Mouse (Mus musculus) heart, adult 9 months (tissue): ENCODE measurements at regions not wholly inside any gene's neighbourhood (a gene's known extent, or its start where the extent isn't known, plus 50 kb on each side); places are given as distances from the start of the nearest gene placed in this dataset.

ENCODE experiments used
- DNase-seq, 2 experiments: peaks; one replicate each; pipeline ENCODE4 v3.0.0; 2022; ENCODE audit warnings: low spot score in 2 of 2

DNA sequence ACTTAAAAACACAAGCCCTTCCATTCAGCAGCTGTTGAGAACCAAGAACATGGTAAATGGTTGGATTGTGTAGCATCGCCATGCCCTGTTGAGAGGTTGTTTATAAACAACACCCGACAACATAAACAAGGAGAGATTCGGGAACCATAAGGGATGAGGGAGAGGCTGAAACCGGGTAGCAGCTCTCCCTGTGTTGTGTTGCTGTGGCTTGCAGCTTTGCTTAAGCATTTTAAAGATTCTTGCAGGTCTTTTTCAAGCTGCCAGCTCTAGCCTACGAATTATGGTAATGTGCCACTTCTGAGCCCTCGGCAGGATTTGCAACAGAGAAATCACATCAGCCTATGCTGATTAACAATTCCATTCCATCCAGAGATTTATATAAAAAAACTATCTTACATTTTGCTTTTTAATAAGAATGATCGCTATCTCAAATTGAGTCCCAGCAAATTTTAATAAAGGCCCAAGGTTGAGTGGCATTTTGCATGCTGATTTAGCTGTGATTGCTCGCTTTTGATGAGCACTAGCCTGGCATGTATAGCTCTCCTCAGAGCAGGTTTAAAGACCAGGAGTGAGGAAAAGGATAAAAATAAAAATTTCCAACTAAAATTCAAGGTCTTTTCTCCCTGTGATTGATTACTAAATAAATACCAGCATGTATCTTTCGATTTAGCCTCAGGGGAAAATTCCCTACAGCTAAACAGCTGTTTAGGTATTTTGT is 445.7 kb upstream of the 4930412O13Rik start:
- no peak for DNase-seq

DNA sequence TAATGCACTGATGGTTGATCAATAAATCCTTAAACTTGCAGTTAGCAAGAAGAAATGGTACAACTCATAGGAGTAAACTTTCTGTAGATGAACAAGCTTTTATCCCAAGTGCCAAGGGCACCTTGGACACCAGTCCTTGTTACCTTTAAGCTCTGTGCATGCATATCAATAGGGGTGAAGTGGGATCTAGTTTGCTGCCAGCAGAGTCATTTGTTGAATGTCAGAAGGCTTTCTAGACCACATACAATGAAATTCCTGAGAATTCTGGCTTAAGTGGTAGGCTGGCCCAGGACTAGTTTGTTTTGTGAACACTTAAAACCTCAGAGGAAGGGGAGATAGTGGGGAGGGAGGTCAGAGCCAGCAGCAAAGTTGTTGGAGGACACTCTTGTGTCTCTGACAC is 437.9 kb upstream of the 4930412O13Rik start:
- DNase-seq, result no peak

DNA sequence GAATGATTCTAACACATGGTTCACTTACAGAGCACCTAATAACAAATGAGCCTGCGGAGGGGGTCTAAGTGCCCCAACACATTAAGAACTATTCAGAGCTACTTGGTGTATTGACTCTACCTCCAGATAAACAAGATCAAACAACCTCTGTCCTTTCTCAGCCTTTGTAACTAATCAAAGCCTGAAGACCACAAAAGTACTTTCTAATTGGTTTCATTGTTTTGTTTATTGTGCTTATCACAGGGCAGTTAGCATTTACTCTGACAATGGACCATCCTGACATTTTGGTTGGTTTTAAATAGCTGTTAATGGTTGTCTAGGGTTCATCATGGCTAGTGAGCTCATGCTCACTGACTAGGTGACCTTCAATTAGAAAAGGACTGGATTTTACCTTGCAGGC is 435.2 kb upstream of the 4930412O13Rik start:
- DNase-seq, result no peak

DNA sequence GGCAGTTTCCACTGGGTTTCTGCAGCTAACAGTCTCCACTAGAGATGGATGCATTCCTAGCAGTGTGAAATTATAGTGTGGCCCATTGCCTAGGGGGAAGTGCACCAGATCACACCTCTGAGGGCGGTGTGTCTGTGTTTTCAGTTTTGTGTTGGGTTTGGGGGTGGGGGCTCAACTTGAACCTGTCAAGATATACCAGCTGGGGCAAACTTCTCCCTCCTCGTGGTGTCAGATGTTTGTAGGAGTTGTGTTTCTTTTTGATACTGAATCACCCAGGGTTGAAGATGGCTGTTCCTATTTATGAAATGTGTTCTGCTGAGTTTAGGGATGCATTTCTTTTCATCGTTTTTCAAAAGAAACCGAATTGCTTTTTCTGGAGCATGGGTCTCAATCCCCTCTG is 416.6 kb upstream of the 4930412O13Rik start:
- no peak for DNase-seq

DNA sequence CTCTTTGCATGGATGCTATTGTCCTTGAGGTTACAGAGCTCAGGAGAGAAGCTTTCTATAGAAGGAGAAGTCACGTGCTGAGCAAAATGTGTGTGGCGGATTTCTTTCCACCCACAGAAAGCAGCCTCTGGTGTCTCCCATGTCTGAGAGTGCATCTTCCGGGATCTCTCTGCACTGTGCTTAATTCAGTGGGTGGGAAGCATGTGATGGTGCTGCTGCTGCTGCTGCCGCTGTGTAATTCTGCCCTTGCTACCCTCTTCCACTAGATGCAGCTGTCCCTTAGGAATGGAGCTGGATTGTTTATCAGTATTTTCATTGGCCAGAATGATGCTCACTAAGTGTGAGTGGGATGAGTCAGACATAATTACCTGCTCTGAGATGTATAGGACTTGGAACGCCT is 416.2 kb upstream of the 4930412O13Rik start:
- DNase-seq, result no peak

DNA sequence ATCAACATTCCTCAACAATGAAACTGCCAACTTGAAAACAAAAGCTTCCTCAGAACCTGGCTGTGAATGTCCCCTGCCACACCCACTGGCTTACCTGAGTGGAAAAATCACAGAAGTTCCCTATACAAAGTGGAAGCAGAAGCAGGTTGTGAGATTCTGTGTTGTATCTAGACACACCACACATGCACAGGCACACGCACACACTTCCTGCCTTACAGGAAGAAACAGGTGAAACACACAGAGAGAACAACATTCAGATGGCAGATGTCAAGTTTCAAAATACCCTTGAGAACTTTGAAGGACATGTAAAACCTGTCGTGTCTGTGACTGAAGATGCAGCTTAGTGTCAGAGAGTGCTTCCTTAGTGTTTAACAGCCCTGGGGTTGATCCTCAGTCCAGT is 413.5 kb upstream of the 4930412O13Rik start:
- no peak for DNase-seq

DNA sequence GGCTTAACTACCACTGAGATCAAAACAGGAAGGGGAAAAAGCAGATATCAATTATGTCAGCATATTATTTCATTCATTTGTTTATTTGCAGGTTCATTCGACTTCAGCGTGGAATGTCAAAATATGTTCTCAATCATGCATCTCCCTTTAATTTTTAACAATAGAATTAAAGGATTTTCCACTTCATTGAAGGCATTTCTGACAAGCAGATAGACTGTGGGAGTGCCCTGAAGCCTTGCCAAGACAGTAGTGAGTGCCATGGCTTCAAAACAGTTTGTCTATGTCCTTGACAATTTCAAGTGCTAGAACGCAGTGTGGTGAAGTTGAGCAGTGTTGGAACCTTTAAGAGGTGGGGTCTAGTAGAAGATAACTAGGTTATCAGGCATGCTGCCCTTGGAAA is 412.4 kb upstream of the 4930412O13Rik start:
- DNase-seq, result no peak

DNA sequence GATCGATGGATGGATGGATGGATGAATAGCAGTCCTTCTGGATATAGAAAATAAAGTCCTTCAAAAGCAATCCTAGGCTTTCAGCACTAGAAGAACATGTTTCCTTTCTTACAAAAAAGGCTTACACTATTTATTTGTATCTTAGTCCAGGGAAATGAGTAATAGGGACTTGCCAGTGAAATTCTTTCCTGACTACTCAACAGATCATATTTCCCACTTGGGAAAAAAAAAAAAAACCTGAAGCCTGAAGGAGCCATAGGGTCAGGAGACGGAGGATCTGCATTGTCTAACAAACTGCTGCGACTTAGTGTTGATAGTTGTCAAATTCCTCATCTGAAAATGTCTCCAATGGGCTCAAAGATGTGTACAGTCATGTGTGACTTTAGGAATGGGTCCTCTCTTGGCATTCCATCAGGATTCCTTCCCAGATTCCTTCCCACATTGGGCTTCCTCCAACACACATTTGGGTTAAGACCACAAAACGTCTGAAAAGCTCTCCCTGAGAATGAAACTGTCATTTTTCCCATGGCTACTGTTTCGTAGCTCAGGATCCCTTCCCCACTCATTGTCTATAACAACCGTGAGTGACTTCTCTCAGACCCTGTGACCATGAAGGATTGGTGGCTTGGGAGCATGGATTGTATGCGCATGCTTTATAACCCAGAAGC is 399.2 kb upstream of the 4930412O13Rik start:
- no peak for DNase-seq

DNA sequence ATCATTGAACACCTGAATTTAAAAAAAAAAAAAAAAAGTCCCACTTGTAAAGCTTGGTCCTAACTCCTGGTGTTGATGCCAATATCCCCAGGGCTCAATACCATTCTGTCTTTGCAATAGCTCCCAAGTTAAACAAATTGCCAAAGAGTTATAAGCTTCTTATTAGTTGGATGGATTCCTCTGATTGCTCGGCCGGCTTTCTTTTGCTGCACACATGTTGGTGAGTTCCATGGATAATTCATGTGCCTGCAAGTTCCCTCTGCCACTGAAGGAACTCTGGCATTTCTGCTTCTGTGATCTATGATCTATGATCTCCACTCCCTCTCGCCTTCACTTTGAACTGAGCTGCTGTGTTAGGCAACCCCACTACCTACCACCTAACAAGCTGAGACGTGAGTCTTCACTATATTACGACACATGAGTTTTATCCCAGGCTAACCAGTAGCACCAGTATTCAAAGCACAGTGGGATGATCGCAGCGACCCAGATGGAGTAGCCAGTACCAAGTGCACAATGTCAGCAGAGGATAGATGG is 393.6 kb upstream of the 4930412O13Rik start:
- no peak for DNase-seq

DNA sequence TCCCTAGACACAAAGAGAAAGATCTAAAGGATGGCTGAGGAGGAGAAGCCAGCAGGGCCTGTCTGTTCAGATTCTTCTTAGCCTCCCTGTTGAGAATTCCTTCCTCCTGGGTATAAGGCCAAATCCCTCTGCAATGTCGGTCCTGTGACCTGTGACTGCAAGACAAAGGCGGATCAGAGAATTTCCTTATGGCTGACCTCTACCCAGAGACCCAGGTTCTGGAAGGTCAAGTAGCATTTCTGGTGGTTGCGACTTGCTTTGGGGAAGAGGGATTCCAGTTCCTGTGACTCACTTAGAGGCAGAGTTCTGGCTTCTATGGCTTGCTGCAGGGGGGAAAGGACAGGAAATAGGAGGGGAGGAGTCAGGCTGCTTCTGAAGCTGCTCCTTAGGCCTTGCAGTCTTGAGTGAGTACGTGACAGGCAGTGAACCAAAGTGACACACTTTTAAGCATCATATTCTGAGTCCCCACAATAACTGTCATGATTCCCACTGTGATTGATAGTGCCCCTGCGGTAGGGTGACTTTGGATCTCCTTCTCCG is 387.4 kb upstream of the 4930412O13Rik start:
- no peak for DNase-seq

DNA sequence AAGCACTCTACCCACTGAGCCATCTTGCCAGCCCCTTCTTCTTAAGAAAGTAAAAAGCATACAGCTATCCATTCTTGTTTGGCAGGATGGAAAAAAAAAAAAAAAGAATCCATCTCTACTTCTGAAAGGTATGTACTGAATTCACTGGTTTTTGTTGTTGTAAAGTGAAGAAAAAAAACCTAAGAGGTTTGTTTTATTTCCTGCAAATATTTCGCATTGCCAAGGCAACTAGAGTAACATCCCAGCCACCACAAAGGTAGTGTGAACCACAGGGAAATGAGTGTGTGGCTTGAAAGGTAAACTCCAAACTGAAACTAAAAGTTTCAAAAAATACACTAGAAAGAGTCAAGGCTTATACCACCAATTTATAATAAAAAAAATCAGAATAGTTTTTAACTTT is 361.0 kb upstream of the 4930412O13Rik start:
- DNase-seq, result no peak

DNA sequence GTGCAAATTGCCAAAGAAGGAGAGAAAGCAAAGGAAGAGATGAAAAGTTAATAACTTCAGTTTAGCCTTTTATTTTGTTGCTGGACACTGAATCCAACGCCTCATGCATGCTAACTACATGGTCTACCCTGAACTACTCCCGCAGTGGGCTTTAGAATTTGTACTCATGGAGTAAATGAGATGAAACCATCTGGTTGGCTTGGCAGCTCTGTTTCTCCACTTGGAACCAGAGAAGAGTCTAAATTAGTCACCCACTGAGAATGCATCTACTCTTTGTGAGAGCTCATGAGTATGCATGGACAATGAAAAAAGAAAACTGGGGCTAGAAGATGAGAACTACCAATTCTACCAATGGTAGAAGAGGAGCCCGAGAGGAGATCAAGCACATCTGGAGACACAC is 355.1 kb upstream of the 4930412O13Rik start:
- no peak for DNase-seq

DNA sequence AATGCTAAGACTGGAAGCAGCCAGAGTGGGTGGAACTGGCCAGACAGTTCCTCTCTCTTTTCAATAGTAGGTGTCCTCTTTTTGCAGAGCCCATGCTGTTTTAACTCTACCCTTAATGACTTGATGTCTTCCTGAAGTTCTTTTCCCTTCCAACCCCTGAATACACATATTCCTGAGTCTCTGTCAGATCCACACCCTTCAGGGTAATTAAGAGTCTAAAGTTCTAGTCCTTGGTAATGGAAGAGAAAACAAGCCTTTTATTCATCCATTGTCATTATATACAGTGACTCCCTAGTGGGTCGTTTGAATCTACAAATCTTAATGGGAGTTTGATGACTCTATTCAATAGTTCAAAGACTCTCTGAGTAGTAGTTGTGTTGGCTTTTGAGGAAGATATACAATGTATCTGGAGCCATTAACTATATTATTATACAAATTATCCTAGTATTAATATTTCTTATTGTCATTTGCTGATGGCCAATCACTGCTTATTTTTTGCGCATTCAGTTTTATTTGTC is 345.9 kb upstream of the 4930412O13Rik start:
- no peak for DNase-seq

DNA sequence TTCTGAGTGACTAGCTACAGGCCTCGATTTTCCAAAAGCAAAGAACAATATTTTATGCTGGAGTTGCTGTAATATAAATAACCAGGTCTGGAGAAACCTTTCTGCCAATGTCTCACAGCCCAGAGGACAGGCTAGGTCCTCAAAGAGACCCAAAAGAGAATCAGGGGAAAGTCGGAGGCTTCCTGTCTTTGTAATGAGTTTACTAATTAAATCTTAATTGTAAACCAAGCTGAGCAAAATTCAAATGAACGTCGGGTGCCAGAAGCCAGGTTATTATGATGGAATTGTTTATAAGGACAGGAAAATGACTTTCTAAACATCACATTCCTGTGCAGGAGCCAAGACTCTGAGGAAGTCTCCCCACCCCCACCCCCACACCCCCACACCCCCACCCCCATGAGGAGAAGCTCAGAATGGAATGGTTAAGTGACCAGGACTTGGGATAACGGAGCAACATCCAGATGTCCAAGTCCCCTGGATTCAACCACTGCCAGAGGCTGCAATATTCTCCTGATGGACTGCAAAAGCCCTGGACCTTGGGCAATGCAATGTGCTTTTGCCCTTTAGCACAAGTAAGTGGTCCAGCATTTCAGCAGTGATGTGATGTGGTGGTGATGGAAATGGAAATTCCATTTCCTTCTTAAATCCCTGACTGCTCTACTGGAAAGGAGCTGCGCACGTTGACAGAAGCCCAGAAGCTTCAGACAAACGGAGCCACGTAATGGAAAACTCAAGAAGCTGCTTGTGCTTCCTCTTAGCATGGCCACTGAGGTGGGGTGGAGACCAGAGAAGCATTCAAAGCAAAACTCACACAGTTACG is 333.1 kb upstream of the 4930412O13Rik start:
- DNase-seq, result peak; percentile 39 to 62

DNA sequence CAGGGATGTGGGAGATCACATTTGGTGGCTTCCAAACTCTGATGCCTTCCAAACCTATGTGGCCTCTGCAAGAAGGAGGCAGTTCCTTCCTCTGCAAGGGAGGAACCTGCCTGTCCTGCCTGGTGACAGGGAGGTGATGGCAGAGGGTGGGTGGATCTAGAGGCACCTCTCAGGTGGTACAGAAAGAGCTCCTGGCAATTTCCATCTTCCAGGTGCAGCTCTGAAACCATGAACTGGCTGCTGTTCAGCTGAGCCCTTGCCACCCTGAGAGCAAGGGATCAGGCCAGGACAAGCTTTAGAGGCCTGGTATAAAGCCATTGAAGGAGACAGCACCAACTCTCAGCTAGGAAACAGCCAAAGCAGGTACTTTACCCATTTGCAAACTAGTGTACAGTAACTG is 327.7 kb upstream of the 4930412O13Rik start:
- no peak for DNase-seq

DNA sequence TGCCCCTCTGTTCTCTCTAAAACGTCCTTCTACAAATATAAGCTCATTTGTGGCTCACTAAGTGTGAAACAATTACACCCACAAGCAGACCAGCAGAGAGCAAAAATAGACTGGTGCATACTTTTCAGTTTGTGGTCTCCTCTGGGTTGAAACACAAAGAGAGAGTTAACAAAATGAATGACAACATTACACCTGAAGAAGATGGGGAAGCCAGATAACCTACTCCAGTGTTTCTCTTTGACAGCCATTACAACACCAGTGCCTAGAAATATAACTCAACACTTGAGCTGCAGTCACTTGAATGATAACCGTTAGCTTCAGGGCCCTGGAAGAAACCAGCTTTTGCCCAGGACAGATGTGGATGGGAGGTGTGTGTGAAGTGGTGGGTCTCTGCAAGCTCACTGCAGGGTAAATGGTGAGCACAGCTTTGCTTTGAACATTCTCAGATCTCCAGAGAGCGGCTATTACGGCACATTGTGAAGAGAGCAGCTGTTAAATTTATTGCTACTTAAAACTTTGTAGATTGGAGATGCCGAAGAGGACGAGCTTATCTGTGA is 316.5 kb upstream of the 4930412O13Rik start:
- no peak for DNase-seq

DNA sequence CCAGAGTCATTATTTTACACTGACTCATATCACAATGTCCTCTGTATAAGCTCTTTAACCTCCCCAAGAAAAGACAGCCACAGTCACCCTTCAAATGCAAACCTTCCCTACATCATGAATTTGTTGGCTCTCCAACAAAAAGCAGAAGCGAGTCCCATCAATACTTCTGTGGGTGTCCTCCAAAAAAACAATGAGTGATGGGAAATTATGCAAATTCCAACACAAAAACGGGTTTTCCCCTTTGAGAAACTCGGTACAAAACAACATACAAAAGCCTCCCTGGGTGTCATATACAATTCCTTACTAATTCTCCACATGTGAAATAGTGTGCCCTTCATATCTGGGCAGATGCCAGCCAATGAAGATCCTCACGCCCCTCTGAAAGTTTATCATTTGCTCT is 311.8 kb upstream of the 4930412O13Rik start:
- no peak for DNase-seq

DNA sequence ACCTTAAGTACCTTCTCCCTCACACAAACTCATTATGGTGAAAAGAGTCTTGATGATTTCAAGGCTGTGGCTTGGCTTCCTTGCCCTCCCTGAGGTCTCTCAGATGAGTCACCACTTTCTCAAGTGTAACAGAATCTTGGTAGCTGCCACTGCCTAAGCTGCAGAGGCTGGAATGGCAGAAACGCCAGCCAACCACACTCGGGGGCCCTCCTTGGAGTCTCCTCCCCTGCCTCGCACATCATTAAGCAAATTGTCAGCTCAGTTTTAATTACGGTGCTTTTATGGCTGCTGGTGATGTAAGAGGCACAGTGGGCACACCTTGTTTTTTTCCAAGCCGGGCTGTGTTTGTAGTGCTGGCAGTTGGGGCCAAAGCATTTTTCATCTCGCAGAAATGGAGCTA is 306.9 kb upstream of the 4930412O13Rik start:
- DNase-seq, result no peak

DNA sequence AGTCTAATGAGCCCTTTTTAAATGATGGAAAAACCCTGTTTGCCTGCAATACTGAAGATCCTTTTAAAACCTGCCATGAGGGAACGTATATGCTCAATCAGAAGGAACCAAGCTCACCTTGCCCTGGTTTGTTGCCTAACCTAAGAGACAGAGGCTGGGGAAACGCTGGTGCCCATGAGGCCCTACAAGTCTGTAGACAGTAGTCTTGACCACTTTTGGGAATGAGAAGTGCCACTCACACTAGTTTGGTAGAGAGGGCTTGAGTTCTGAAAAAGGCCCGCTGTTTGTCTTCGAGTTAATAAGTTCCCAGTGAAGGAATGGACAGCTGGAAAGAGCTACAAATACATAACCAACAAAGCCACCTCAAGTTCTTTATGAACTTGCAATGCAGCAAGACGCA is 306.4 kb upstream of the 4930412O13Rik start:
- DNase-seq, result no peak

DNA sequence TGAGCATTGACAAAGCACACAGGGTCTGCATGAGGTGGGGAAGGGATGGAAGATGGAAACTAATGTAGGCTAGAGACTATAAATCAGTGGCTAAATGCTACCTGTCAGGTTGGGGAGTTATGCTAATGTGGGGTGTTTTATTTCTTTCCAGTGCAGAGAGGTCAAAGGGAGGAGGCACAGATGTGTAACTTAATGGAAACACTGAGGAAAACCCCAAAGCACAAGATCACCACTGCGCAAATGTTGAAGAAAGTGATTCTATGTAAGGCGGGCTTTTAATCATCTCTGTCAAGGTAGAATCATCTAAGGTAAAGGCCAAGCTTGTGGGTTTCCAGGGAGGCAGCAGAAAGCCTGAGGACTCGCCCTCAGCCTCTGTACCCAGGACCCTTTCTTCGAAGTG is 303.2 kb upstream of the 4930412O13Rik start:
- no peak for DNase-seq

DNA sequence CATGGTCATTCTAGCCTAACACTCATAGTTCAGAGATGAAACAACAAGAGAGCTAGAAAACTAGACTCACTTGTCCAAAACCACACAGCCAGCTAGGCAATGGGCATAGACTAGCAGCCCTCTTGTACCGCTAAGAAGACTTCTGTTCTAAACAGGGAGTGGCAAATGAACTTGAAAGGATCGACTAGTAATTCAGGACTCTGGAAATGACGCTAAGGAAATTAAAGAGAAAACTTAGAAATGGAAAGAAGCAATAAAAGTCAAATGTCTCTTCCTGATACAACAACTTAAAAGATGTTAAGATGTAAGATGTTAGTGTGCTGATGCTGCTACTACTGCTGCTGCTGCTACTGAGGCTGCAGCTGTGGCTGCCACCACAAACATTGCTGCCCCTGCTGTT is 293.7 kb upstream of the 4930412O13Rik start:
- no peak for DNase-seq

DNA sequence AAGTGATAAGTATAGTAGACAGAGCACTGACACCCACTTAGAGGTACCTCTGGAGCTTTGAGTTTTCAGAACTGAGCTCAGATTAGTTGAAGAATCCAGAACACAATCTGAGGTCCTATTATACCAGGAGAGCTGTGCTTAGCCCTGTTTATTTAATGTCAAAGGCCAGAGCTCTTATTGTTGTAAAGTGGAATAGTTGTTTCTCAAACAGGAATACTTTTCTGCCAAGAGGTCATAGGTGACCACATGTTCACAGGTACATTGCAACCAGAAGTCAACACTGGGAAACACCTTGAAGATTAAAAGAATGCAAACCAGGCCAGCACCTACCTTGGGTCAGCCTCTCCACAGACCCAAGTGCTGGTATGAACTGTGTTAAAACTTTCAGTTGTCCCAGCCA is 291.9 kb upstream of the 4930412O13Rik start:
- DNase-seq, result no peak
